Mouse (Mus musculus) liver, embryonic 12.5 days (tissue): ENCODE measurements around the gene Bmpr1a. TPM values are rescaled to one million over a fixed set of nuclear protein-coding genes. Genes with fewer than 3 reads are reported as not detected.
"Not testable (repeated sequence)": the region's sequence is repeated elsewhere in the genome, so short reads cannot be mapped to it uniquely, and the experiment has no call there.

Experiments used
- ATAC-seq: fragments of 200-750 bp; cut with Nextera tagmentation; 2 replicates; pipeline ENCODE4 v1.8.0; 2017; ENCODE audit warnings: moderate number of reproducible peaks, mild to moderate bottlenecking, moderate library complexity
- H3K27ac ChIP-seq: fragments of 300-500 bp; sonication (generic); 2 replicates; pipeline ENCODE4 v1.5.1; 2016; ENCODE audit warnings: mild to moderate bottlenecking
- H3K27me3 ChIP-seq: fragments of 300-500 bp; sonication (generic); replicated peaks from 2 replicates; pipeline ENCODE4 v1.6.1; 2016; ENCODE audit warnings: mild to moderate bottlenecking, moderate library complexity
- H3K36me3 ChIP-seq: fragments of 300-500 bp; sonication (generic); 2 replicates; pipeline ENCODE4 v1.6.1; 2016; ENCODE audit warnings: mild to moderate bottlenecking, moderate library complexity
- H3K4me1 ChIP-seq: fragments of 300-500 bp; sonication (generic); 2 replicates; pipeline ENCODE4 v1.6.1; 2016
- H3K4me2 ChIP-seq: fragments of 300-500 bp; sonication (generic); 2 replicates; pipeline ENCODE4 v1.6.1; 2016; ENCODE audit warnings: mild to moderate bottlenecking, moderate library complexity
- H3K4me3 ChIP-seq: fragments of 300-500 bp; sonication (generic); 2 replicates; pipeline ENCODE4 v1.5.1; 2016; ENCODE audit warnings: mild to moderate bottlenecking, moderate library complexity
- H3K9ac ChIP-seq: fragments of 300-500 bp; sonication (generic); 2 replicates; pipeline ENCODE4 v1.6.1; 2016; ENCODE audit warnings: mild to moderate bottlenecking, moderate library complexity
- H3K9me3 ChIP-seq: fragments of 300-500 bp; sonication (generic); replicated peaks from 2 replicates; pipeline ENCODE4 v1.6.1; 2016; ENCODE audit warnings: mild to moderate bottlenecking, moderate library complexity
- whole genome bisulfite sequencing: fragments of 180-500 bp; shearing (Covaris S2); methylation state at CpG from one replicate; pipeline ENCODE4 v1.1.7; 2016; ENCODE audit not compliant: insufficient replicate concordance; 5-methylcytosine and 5-hydroxymethylcytosine counted together
- polyA plus RNA-seq: library from polyadenylated mRNA; unstranded; fragments of >200 nt; fragmentation: Nextera tagmentation; extraction: Ambion mirVana; gene quantifications from 2 replicates; pipeline ENCODE4 v1.2.1, GENCODE M21; 2016

The Bmpr1a gene
- polyA plus RNA-seq, 1 experiment from 2014 or later, result 8.8 TPM

DNA sequence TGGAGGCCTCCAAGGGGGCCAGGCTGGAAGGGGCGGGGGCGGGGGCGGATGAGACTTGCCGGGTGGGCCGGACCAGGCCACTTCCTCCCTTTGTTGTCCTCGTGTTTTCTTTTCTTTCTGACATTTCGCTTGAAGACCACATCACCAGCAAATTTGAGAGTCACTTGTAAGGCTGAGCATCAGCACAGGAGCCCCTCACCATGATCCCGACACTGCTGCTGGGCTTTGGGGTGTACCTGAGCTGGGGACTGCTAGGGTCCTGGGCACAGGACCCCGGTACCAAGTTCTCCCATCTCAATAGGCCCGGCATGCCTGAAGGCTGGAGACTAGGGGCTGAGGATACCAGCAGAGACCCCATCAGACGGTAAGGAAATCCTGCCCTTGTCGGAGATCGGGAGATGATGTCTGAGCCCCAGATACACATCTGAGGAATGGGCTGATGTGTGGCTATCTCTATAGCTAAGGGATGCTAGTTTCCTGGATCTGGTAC is 127.7 kb downstream of the Bmpr1a start, which contains the start of gene Mmrn2:
Gene Mmrn2, plus strand, starts transcription at position 51 of the 490 bp plus-strand sequence.
- no peak for ATAC-seq
- H3K4me3 ChIP-seq, result no peak within 1 kb of the TSS
- no peaks in the 10 kb centered on the region for H3K9me3 ChIP-seq
- no peaks in the 10 kb centered on the region for H3K27me3 ChIP-seq
- peak within 1 kb of the TSS; percentile 4; the same call in 1 of the 2 replicates for H3K4me2 ChIP-seq
- WGBS, result 39% methylated on average over 13 of the region's 13 CpGs
- H3K27ac ChIP-seq, result no peak within 1 kb of the TSS
- no peaks in the 10 kb centered on the region for H3K36me3 ChIP-seq
- no peak within 1 kb of the TSS for H3K9ac ChIP-seq
- H3K4me1 ChIP-seq, result 0 out of 2 replicates have a peak, but pooled peaks cover 5% of the 10 kb centered on the region

DNA sequence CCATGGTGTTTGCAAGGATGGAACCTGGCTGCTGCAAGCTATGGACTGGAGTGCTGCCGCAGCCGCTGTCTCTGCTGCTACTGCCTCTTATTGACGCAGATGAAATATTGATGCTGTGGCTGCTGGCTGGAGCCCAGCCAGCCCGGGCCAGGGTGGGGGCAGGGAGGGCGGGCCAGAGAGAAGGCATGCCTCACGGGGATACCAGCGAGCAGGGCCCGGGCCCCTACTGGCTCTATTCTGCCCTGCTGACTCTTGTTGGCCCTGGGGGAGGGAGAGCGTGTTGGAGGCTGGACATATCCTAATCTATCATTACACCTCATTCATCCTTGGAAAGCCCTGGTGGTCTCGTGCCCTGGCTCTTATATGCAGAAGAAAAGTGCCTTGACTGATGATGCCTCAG is 128.6 kb downstream of the Bmpr1a start, which contains the start of gene Sncg:
Gene Sncg, minus strand, starts transcription at position 213 of the 400 bp plus-strand sequence.
- 51% methylated on average over 10 of the region's 10 CpGs for WGBS
- no peak within 1 kb of the TSS for H3K27ac ChIP-seq
- H3K27me3 ChIP-seq, result no peaks in the 10 kb centered on the region
- no peak for ATAC-seq
- no peak within 1 kb of the TSS for H3K4me3 ChIP-seq
- no peaks in the 10 kb centered on the region for H3K36me3 ChIP-seq
- H3K9me3 ChIP-seq, result no peaks in the 10 kb centered on the region
- 0 out of 2 replicates have a peak, but pooled peaks cover 5% of the 10 kb centered on the region for H3K4me1 ChIP-seq
- H3K9ac ChIP-seq, result no peak within 1 kb of the TSS
- no peak within 1 kb of the TSS for H3K4me2 ChIP-seq

DNA sequence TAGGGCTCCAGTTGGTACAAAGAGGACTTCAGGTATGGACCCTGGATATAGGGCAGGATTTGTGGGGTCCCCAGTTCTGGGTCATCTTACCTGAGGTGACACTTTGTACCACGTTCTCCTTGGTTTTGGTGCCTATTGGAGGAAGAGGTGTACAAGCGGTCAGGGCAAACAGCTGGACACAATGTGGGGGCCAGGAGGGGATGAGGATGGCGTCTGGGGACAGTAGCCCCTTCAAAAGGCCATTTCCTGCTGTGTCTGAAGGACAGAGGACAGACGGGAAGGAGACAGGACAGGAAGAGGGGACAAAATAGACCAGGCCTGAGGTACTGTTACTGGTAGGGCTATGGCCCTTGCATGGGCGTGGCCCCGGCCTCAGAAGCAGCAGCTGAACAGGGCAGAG is 129.6 kb downstream of the Bmpr1a start:
- Histone ChIP-seq H3K4me2 (no peak overlapping the region), H3K36me3 (no peaks in the 10 kb centered on the region), H3K27ac (no peak overlapping the region), H3K4me3 (no peak overlapping the region), H3K9me3 (no peaks in the 10 kb centered on the region), H3K9ac (no peak overlapping the region), H3K4me1 (0 out of 2 replicates have a peak, but pooled peaks cover 5% of the 10 kb centered on the region), H3K27me3 (no peaks in the 10 kb centered on the region)
- ATAC-seq, result no peak
- 68% methylated on average over 6 of the region's 6 CpGs for whole genome bisulfite sequencing

DNA sequence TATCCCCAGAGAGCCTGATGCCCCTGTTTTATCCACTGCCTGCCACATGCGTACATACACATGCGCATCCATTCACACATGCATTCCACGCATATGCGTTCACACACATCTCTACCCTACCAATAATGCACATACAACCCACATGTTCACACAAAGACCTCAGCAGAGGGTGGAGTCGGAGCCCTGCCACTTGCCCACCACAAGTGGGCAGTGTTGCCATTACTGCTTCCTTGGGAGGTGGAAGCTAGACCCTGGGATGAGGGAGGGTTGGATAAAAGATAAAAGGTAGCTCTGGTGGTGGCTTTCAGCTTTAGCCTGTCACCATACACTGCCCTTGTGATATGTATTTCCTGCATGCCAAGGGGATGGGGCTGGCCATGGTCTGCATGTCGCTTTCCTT is 130.5 kb downstream of the Bmpr1a start:
- Histone ChIP-seq H3K9me3 (no peaks in the 10 kb centered on the region), H3K4me3 (no peak overlapping the region), H3K27me3 (no peaks in the 10 kb centered on the region), H3K4me2 (no peak overlapping the region), H3K4me1 (0 out of 2 replicates have a peak, but pooled peaks cover 5% of the 10 kb centered on the region), H3K36me3 (no peaks in the 10 kb centered on the region), H3K9ac (no peak overlapping the region), H3K27ac (no peak overlapping the region)
- 75% methylated on average over 6 of the region's 6 CpGs for WGBS
- no peak for ATAC-seq

DNA sequence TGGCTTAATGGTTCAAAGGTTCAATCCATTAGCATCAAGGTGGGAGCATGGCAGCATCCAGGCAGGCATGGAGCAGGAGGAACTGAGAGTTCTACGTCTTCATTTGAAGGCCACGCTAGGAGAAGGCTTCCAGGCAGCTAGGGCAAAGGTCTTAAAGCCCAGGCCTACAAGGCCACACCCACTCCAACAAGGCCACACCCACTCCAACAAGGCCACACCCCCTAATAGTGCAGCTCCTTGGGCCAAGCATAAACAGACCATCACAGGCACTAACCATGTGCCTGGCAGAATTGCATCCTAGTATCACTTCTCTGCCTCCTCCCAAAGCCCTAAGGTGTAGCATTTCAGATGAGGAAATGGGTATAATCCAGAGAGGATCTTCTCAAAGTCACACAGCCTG is 131.4 kb downstream of the Bmpr1a start:
- no peak overlapping the region for H3K9ac ChIP-seq
- 61% methylated on average over 2 of the region's 2 CpGs for WGBS
- no peak overlapping the region for H3K4me3 ChIP-seq
- 0 out of 2 replicates have a peak, but pooled peaks cover 5% of the 10 kb centered on the region for H3K4me1 ChIP-seq
- no peaks in the 10 kb centered on the region for H3K36me3 ChIP-seq
- H3K9me3 ChIP-seq, result no peaks in the 10 kb centered on the region
- no peak overlapping the region for H3K4me2 ChIP-seq
- H3K27ac ChIP-seq, result no peak overlapping the region
- ATAC-seq, result peak; percentile 30; the same call in 1 of the 2 replicates
- no peaks in the 10 kb centered on the region for H3K27me3 ChIP-seq

DNA sequence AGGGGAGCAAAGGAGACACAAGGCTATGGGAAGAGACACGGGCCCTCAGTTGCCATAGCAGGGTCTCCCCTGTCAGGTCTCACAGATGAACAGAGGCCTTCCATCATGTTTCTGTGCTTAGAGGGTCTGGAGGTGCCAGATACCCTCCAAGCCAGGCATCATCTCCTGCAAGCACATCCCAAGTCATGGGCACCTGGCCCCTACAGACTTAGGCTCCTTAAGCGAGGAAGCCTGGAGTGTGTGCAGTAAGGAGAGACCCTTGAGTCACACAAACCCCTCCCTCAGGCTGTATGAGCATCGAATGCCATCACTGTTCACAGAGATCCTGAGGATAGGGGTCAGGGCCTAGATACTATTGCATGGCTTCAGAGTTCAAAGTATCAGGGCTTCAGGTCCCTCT is 132.2 kb downstream of the Bmpr1a start:
- Histone ChIP-seq H3K9me3 (no peaks in the 10 kb centered on the region), H3K9ac (no peak overlapping the region), H3K4me3 (no peak overlapping the region), H3K27ac (no peak overlapping the region), H3K27me3 (no peaks in the 10 kb centered on the region), H3K4me2 (no peak overlapping the region), H3K4me1 (0 out of 2 replicates have a peak, but pooled peaks cover 5% of the 10 kb centered on the region), H3K36me3 (no peaks in the 10 kb centered on the region)
- ATAC-seq, result no peak
- WGBS, result 65% methylated on average over 3 of the region's 3 CpGs

DNA sequence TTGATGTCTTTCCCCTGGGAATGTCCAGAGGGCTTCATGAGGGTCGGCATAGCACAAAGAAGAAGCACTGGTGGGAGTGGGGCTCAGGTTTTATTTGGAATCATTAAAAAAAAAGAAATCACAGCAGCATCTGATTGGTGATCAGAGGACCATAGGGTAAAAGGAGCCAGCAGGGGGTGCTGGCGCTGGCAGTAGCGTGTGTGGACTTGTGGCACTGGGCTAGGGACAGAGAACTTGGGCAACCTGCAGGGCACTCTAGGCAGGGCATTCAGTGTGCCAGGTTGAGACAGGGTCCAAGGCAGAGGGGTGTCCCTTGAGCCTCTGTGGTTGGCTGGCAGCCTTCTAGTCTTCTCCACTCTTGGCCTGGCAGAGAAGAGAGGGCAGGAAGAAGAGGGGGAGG is 132.9 kb downstream of the Bmpr1a start:
- WGBS, result 40% methylated on average over 3 of the region's 3 CpGs

DNA sequence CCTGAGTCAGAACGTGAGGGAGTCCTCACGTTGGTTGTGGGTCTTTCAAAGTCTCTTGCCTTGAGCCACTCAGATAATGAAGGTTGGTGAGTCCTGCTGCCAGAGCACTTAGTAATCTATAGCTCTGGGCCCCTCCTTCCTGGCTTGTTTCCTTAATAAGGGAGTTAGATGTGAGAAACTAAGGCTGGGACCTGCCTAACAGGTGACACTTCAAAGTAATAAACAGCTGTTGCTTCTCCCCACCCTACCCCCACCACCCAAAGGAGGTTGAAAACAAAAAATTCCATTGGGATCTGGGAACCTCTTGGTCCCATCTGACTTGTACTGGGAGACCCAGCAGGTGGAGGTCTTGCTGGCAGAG is 138.0 kb downstream of the Bmpr1a start:
- Histone ChIP-seq H3K36me3 (no peaks in the 10 kb centered on the region), H3K4me2 (no peak overlapping the region), H3K27ac (no peak overlapping the region), H3K27me3 (0 out of 2 replicates have a peak, but pooled peaks cover 10% of the 10 kb centered on the region), H3K9ac (no peak overlapping the region), H3K4me1 (peaks cover 18% of the 10 kb centered on the region), H3K4me3 (no peak overlapping the region), H3K9me3 (0 out of 2 replicates have a peak, but pooled peaks cover 5% of the 10 kb centered on the region)
- WGBS, result 76% methylated on average over 2 of the region's 2 CpGs
- no peak for ATAC-seq

More for the DNA sequence above, 132.9 kb downstream of the Bmpr1a start:
- Histone ChIP-seq H3K36me3 (no peaks in the 10 kb centered on the region), H3K4me2 (no peak overlapping the region), H3K27ac (no peak overlapping the region), H3K9me3 (0 out of 2 replicates have a peak, but pooled peaks cover 4% of the 10 kb centered on the region), H3K4me1 (0 out of 2 replicates have a peak, but pooled peaks cover 5% of the 10 kb centered on the region), H3K27me3 (no peaks in the 10 kb centered on the region), H3K4me3 (no peak overlapping the region), H3K9ac (no peak overlapping the region)
- no peak for ATAC-seq

DNA sequence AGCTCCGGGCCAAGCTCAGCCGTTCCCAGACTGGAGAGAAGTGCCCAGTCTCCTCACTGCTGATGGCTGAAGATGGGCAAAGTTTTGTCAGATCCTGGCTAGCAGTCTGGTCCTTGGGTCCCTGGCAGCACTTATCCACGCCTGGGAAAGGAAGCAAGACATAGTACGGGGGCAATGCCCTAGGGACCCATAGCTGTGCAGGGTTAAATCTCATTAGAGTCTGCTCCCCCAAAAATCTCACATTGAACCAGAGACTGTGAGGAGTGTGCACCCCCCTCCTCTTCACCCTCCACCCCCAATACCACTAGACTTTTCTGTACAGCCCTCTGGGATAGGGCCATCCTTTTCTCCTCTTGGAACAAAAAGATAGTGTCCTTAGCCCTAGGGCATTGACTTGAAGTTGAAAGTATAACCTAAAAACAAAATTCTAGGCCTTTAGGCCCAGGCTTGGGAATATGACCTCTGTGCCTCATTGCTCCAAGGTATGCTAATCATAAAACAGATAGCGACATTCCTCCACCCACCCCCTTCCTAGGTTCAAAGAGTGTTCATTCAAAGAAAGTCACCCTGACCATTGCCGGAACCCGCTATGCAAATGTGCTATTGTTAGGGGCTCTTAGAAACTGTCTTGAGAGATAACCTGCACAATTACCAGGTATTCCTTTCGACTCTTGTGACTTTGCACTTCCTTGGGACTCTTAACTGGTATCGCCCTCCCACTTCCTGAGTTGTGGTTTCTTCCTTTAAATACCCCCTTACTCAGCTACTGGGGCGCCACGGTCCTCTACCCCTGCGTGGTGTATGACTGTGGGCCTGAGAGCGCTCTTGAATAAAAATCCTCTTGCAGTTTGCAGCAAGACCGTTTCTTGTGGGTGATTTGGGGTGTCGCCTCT is 138.6 kb downstream of the Bmpr1a start:
- Histone ChIP-seq H3K27me3 (0 out of 2 replicates have a peak, but pooled peaks cover 10% of the 10 kb centered on the region), H3K4me2 (peak overlapping the region; percentile 70), H3K4me1 (peaks cover 18% of the 10 kb centered on the region)
- H3K36me3 ChIP-seq, H3K27ac ChIP-seq, H3K9ac ChIP-seq, ATAC-seq, H3K4me3 ChIP-seq, H3K9me3 ChIP-seq: not testable (repeated sequence)
- 67% methylated on average over 15 of the region's 15 CpGs for WGBS

DNA sequence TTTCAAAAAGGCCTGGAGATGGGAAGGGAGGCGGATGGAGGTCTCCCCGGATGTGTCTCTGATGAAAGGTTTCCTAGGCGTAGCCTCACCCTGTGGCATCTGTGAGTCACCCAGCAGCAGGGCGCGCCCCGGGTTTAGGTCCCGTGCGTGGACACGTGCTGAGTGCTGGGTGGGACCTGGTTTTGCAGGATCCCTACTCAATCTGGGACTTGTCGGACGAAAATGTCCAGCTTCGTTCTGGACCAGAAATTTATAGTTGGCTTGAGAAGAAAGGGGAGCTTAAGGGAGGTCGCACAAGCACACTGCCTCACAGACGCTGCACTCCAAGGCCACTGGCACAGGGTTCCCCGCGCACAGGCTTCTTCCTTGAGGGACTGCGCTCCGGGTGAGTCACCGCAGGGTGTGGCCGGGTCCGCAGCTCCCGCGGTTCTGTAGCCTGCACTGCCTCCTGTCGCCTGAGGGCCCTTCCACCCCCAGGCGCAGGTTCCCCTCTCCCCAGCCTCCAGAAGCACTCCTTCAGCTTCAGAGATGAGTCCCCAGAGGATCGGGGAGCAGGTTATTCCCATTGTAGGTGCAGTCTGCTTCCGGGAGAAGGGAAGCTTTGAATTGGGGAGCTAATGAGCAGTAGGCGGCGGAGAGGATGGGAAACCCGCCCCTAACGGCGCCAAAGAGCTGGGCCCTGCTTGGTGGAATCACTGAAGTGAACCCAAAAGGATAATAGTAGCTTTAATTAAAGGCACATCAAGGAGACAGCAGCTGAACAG is 139.5 kb downstream of the Bmpr1a start:
- WGBS, result 10% methylated on average over 32 of the region's 32 CpGs
- H3K27me3 ChIP-seq, result 0 out of 2 replicates have a peak, but pooled peaks cover 10% of the 10 kb centered on the region
- no peaks in the 10 kb centered on the region for H3K36me3 ChIP-seq
- peak overlapping the region; percentile 4 for H3K9ac ChIP-seq
- ATAC-seq, result peak; percentile 55
- peaks cover 18% of the 10 kb centered on the region for H3K4me1 ChIP-seq
- 0 out of 2 replicates have a peak, but pooled peaks cover 5% of the 10 kb centered on the region for H3K9me3 ChIP-seq
- no peak overlapping the region for H3K27ac ChIP-seq
- peak overlapping the region; percentile 70 for H3K4me2 ChIP-seq
- H3K4me3 ChIP-seq, result peak overlapping the region; percentile 41

DNA sequence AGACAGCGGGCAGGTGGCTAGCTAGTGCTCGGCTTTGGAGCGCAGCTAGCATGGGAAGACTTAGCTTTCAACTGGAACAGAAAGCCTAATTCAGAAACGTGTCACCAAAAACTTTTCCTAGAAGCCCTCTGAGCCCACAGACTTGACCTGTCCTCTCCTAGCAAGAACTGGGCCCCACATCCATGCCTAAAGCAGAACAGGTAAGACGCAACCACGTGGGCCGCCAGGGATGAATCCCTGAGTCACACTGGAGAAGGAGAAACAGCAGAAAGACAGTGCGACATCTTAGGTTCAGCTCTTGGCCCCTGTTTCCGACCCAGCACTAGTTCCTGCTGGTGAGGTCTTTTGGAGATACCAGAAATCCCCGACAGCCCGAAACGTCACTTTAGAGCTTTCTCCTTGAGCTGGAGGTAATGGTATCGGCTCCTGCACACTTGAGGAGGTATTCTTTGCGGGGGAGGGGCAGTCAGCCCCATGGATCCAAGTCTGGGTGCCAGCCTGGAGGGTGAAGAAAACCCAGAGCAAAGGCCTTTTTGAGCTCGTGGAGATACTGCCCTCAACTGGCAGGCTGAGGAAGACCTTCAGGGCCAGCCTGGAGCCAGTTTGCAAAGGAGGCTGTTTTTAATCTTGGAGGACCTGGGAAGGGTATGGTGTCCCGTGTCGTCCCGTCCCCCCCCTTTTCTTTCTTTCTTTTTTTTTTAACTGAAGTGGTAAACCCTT is 140.3 kb downstream of the Bmpr1a start:
- Histone ChIP-seq H3K36me3 (no peaks in the 10 kb centered on the region), H3K4me1 (peaks cover 18% of the 10 kb centered on the region), H3K27ac (no peak overlapping the region), H3K9me3 (0 out of 2 replicates have a peak, but pooled peaks cover 5% of the 10 kb centered on the region), H3K4me3 (0 out of 2 replicates have a peak overlapping the region, but pooled peaks have one; percentile 41), H3K9ac (peak overlapping the region; percentile 4; the same call in 1 of the 2 replicates), H3K27me3 (peaks cover 10% of the 10 kb centered on the region; the same call in 1 of the 2 replicates), H3K4me2 (peak overlapping the region; percentile 70)
- ATAC-seq, result peak; percentile 19; the same call in 1 of the 2 replicates
- 29% methylated on average over 18 of the region's 18 CpGs for WGBS
